Mouse (Mus musculus): ENCODE data around the gene Tfap2d. TPM values are rescaled to one million over a fixed set of nuclear protein-coding genes. Genes with fewer than 3 reads are reported as not detected.

The Tfap2d gene
- total RNA-seq (2021): not detected

DNA sequence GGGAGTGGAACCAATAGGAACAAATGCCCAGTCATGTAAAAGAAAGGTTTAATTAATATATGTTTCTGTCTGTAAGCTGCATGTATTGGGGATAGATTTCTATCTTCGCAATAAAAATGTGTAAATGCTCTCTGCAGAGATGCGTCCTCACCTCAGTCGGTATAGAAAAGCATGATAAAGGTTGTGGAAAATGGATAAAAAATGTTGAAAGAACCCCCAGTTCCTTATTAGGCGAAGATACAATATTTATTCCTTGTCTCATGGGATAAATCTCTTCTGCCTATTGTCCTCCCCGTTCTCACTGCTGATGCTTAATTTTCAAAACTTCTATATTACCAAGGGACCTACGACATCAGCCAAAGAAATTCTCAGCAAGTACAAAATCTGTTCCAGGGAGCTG, at the start of gene Tfap2d:
Gene Tfap2d, plus strand, starts transcription at position 392 of the 400 bp plus-strand sequence.
- no peak for DNase-seq (ENCODE audit: extremely low spot score in 1 of 2, low spot score in 1 of 2)

DNA sequence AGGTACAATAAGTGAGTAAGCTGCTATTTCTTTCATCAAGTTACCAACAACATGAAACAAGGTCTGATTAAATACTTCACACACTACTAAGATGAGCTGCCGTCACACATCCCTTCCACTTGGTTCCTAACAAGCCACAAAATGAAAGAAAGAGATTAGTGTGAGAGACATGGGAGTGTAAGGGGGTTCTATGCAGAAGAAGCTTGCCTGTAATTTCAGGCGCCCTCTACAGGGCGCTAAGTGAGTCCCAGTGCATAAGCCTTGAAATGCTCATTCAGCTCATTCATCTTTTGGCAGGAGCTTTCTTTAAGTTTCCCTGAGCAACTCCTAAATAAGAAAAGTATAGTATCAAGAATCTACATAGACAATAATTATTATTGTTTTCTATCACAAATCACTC, 46.5 kb upstream of the Tfap2d start:
- DNase-seq (ENCODE audit: extremely low spot score in 1 of 2, low spot score in 1 of 2): no peak

DNA sequence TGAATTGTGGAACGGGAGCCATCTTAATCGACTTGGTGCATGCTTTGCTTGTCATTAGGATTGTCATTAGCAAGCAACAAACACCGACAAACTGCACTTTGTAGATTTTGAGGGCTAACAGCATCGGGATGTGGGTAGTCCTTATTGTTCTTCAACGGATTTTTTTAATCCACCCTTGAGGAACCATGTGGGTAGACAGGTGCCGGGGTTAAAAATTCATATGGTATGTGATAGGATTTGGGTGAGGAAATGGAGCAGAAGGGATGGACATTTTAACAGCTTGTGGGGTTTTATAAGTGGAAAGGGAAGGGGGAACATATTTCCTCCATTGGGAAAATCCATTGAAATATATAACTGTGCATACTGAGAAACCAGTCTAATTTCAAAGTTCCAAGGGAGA, 46.0 kb upstream of the Tfap2d start:
- DNase-seq (ENCODE audit: extremely low spot score in 1 of 2, low spot score in 1 of 2): no peak

DNA sequence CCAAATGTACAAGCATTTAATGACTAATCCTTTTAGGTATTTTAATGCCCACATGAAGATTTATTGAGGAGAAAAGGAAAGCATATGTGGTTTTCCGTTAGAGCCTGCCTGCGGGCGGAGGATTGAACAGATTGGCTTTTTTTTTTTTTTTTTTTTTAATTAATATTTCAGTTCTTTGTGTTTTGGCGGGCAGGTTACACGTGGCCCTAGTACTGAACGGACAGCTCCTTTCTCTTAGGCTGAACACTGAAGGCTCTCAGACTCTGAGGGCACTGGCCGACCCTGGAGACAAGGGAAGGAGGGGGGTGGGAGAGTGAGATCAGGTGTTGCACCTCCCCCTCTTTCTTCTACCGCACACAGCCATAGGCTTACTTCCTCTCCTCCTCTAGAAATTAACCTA, 14.7 kb upstream of the Tfap2d start:
- no peak for DNase-seq (ENCODE audit: extremely low spot score in 1 of 2, low spot score in 1 of 2)

DNA sequence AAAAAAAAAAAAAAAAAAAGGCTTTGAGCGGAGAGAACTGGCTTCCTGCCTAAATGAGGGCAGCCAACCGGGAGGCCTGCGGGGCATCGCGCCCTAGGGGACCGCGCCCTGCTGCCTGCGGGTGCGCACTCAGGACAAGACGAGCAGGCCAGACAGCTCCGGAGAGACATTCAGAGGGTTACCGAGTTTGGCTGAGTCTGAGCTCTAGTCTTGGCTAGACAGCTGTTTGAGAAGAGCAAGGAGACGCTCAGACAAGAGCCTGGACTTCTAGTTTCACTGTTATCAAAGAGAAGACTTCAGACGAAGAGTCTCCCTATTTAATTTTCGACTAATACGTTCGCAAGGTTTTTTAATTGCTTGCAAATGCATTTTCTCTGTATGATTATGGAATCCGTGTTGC, 5.9 kb upstream of the Tfap2d start:
- DNase-seq (ENCODE audit: extremely low spot score in 1 of 2, low spot score in 1 of 2): no peak

DNA sequence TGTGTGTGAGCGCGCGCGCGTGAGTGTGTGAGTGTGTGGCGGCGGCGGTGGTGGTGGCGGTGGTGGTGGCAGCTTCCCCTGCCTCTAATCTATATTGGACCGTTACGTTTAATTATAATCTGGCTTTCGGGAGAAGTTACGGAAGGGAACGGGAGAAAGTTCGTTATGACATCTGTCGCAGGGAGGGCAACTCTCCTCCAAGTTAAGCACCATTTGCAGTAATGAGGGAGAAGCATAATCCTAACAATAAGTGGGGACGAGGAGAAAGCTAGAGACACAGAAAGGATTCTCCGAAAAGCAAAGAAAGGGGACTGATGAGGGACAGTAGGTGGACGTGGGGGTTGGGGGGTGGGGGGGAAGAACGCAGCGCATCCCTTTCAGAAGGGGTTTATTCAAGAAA, 494 bp downstream of the Tfap2d start:
- DNase-seq (ENCODE audit: extremely low spot score in 1 of 2, low spot score in 1 of 2): no peak

DNA sequence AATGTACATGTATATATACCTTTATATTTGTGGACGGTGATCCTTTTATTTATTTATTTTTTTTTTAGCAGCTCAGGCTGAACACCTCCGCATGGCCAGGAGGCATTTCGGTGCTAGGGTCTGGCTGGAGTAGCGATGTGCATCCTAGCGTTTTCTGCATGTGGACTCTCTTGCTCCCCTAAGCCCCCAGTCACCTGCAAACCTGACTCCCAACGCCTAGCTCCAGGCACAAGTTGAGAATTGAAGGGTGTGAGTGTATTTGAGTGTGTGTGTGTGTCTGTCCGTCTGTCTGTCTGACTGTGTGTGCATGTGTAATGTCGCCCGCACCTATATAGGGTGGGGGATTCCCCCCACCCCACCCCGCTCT, 937 bp downstream of the Tfap2d start:
- DNase-seq (ENCODE audit: extremely low spot score in 1 of 2, low spot score in 1 of 2): no peak

DNA sequence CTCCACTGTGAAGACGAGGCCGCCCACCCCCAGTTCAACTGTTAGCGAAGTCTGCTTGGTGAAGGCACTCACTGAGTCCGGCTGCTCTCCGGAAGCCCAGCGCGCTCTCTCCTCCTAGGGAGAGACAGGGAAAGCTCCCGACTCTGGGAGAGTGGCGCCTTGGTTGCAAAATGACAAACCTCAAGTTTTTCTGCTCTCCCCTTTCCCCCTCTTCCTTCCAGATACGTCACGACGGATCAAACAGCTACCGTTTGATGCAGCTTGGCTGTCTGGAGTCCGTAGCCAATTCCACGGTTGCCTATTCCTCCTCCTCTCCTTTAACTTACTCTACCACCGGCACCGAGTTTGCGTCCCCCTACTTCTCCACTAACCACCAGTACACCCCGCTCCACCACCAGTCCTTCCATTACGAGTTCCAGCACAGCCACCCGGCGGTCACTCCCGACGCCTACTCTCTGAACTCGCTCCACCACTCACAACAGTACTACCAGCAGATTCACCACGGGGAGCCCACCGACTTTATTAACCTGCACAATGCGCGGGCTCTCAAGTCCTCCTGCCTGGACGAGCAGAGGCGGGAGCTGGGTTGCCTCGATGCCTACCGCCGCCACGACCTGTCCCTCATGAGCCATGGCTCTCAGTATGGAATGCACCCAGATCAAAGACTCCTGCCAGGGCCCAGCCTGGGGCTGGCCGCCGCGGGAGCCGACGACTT, 1.5 kb downstream of the Tfap2d start:
- no peak for DNase-seq (ENCODE audit: extremely low spot score in 1 of 2, low spot score in 1 of 2)

DNA sequence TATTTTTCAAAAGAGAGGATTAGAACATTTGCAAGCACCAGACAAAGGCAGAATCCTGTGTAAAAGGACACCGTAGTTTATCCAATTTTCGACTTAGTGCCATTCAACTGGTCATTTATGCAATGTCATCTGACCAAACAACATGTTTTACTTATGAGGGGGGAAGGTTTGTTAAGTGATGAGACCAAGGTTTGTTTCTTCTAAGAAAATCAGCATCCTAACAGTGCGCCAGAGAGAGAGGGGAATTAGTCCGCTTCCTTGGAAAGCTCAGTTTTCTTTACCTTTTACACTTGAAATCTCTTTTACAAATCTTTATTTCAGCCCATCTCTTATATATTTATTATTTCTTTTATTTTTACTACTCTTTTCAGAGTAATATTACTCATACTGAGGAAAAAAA, 3.6 kb downstream of the Tfap2d start:
- no peak for DNase-seq (ENCODE audit: extremely low spot score in 1 of 2, low spot score in 1 of 2)

DNA sequence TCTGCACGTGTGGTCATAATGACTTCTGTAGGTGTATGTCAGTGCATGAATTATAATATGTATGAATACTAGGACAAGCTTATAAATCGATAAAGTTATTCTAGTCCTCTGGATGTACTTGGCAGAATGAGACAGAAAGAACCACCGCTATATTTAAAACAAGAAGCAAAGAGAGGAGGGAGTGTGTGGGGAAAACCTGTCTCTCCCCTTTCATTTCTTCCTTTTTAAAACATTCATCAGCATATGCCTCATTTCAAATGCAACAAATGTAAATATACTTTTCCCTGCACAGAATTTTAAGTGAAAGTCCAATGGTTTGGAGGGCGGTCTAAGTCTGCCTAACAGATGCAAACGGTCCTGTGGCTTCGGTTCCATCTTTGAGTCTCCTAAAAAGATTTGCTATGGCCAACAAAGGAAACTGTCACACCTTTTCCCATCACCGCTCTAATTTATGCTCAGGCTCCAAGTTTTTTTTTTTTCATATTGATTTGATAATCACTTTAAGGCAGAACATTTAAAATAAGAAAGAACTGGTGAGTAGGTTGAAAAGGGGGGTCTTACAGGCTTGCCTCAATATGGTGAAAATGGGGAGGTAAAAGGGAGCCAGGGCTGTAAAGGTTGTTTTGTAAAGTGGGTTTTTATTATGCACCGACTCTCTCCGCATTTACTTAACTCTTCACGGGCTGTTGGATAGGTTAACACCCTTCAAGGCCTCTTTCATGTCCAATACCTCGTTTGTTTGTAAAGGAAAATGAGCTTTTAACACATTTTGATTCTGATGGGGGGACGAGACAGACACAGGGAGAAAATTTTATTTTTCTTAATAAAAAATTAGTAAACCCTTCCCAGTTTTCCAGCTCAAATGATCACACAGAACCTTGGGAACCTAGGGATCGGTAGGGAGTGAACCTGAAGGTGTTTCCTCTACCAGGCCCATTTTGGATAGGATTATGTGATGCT, 4.3 kb downstream of the Tfap2d start:
- no peak for DNase-seq (ENCODE audit: extremely low spot score in 1 of 2, low spot score in 1 of 2)

DNA sequence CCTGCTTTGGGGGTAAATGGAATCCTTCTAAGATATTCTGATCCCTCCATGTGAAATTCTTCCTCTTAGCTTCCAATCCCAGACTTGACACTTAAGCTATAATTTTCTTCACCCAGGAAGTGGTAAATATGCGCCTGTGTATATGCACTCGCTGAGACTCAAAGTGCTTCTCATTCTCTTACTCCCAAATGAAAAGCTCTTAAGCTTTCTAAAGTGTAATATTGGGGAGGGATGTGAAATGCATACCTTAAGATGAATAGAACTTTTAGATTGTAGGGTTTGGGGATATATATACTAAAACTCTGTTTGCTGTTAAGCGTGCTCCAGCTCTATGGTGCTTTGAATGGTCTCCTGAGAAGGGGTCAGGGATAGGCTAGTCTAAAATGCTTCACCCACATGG, 5.0 kb downstream of the Tfap2d start:
- no peak for DNase-seq (ENCODE audit: extremely low spot score in 1 of 2, low spot score in 1 of 2)

DNA sequence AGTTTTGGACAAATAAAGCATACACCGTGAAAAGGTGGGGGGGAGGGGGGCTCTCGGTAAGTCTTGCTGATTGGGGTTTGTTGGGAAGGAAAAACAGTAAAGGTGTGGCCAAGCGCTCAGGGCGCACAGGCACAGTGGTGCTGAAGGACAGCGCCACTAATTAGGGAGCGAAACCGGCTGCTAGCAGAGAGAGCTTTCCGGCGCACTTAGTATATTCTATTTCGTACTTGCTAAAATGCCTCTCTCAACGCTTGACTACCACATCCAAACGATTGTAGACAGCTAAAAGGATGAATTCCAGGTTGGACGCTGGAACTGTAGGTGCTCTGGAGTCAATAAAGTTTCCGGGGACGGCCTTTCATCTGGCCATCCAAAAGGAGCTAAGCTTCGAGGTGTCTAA, 6.9 kb downstream of the Tfap2d start:
- DNase-seq (ENCODE audit: extremely low spot score in 1 of 2, low spot score in 1 of 2): no peak

DNA sequence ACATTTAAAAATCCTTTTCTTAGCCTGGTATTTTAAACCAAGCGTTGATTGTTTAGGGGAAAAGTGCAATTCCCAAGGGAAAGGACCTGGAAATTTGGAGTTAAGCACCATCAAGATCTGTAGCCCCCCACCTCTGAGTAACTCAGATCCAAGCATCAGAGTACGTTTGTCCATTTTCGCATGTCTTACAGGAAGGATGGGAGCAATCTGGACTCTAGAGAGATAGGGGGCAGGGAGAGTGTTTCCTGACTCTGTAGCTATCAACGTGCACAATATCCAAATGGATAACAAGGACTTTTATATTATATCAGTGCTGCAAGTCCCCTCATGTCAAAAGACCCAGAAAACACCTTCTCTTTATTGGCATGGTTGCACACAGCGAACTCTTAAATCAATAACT, 7.4 kb downstream of the Tfap2d start:
- no peak for DNase-seq (ENCODE audit: extremely low spot score in 1 of 2, low spot score in 1 of 2)

DNA sequence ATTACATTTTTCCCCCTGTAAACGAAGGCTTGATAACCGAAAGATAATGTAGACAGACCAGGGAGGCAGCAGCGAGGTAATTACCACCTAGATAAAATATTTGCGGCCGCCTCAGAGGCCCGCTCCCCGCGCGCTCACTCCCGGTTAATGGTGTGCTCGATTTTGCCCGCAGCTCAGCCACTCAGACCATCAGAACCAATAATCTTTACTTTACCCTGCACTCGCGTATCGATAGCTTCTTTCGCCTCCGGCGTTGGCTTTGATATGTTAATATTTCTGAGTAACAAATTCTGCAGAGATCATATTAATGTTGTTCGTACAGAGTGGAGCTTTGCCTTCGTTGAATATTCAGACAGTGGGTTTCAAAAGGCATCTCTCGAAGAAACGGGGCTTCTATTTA, 8.2 kb downstream of the Tfap2d start:
- no peak for DNase-seq (ENCODE audit: extremely low spot score in 1 of 2, low spot score in 1 of 2)

DNA sequence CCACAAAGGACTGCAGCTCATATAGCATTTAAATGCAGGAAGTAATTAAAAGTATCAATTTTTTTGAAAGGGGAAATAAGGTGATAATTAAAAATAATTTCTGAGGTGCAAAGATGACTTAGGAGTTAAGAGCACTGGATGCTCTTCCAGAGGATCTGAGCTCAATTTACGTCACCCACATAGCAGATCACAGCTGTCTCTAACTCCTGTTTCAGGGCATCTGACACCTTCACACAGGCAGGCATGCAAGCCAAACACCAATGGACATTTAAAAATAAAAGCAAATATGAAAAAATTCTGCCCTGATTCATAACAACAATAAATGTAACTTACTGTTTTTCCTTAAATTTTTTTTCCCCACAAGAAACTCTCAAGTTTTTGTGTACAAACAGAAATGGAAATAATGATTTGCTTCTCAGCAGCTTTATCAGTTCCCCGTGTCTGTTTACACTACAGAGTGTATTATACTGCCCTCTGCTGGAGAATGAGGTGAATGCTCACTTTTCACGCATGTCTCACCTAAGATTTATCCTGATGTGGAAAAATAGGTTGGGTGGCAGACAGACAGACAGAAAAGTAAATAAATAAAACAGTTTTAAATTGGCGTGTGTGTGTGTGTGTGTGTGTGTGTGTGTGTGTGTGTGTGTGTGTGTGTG, 76.0 kb downstream of the Tfap2d start:
- DNase-seq (ENCODE audit: extremely low spot score in 1 of 2, low spot score in 1 of 2): peak in 1 of 2 experiments; percentile 3

DNA sequence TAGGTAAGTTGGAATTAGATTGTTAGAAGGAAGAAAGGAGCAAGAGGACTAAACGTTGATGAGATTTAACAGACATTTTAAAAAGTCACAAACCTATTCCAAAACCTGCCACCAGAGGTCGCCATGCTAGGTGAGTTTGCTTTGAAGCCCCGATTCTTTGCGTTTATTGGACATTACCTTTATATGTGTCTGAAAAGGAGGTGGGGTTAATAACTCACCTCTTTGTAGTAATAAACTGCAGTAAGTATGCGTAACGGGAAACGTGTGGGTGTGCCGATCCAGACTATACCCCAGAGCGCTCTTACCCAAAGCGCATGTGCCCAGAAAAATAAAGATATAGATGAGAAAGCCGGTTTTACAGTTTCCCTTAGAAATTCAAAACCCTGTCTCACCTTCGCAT, 102.8 kb downstream of the Tfap2d start:
- DNase-seq (ENCODE audit: extremely low spot score in 1 of 2, low spot score in 1 of 2): peak in 1 of 2 experiments; percentile 72

DNA sequence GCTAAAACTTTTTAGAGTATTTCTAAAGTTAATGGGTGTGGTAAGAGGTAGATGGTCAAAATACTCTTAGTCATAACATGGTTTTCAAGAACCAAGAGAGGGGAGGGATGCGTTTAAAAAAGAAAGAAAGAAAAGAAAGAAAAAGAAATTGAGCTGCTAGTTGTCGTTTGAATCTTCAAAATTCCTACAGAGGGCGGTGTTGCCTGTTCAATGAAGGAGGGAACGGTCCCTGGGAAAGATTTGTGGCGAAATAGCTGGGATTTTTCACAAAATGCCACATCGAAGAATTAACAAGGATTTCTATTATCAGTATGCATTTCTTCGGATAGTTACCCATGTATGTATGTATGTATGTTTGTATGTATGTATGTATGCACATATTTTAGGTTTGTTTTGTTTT, 103.4 kb downstream of the Tfap2d start:
- DNase-seq (ENCODE audit: extremely low spot score in 1 of 2, low spot score in 1 of 2): no peak

DNA sequence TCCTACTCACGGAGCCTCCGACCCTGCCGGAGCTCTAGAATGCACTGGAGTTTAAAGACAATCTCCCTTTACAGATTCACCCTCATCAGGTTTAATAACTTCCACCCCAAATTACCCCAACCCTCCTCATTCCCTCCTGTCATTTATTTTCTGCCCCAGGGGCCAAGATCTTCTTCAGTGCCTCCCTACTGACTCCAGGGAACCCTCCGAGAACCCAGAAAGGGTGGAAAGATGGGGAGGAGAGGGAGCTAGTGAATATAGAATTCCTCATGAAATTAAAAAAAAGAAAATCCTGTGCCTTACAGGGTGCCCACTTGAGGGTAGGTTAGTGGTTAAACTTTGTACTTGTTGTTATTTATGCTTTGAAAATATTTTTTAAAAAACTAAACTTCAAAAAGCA, 104.8 kb downstream of the Tfap2d start:
- no peak for DNase-seq (ENCODE audit: extremely low spot score in 1 of 2, low spot score in 1 of 2)

DNA sequence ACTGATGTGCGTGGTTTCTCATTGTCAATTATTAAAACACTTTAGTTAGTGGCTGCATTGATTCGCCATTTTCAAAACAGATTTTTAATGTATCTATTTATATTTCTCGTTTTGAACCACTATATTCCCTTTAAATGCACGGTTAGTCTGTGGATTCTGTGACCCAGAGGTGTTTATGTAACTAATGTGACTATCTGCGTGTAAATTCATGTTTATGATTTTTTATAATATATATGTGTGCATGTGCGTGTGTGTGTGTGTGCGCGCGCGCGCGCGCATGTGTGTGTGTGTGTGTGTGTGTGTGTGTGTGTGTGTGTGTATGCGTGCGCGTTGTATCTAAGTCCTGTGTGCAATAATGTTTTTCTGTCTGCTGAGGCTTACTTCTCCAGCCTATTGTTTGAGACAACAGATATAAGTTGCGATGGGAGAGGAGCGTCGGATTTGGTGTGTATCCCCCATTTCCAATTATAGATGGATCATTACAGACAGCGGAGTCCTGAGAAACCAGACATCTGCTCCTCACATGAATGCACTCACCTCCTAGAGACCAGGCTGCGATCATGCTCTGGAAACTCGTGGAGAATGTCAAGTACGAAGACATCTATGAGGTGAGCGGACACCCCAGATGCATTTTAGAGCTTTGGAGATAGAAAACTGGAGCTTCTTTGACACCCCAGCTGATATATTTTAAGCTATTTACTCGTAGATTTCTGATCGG, 106.0 kb downstream of the Tfap2d start, which contains the start of gene Tfap2b:
Gene Tfap2b, plus strand, starts transcription at position 274 of the 718 bp plus-strand sequence.
- DNase-seq (ENCODE audit: extremely low spot score in 1 of 2, low spot score in 1 of 2): no peak

DNA sequence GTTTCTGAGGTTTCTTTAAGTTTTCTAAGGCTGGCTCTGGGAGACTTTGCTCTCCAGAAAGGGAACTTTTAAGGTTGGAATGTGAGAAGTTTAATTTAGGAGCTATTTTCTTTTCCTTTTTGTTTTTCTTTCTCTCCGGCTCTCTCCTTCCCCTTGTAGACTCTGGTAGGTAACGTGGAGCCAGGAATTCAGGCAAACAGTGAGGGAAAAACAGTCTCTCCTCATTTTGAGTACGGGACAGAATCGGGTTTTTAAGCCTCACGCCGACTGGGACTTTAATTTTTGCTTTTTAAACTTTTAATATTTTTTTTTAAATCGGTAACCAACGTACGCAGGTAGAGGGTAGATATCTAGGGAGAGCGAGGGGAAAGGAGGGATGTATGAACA, 106.5 kb downstream of the Tfap2d start:
- no peak for DNase-seq (ENCODE audit: extremely low spot score in 1 of 2, low spot score in 1 of 2)

DNA sequence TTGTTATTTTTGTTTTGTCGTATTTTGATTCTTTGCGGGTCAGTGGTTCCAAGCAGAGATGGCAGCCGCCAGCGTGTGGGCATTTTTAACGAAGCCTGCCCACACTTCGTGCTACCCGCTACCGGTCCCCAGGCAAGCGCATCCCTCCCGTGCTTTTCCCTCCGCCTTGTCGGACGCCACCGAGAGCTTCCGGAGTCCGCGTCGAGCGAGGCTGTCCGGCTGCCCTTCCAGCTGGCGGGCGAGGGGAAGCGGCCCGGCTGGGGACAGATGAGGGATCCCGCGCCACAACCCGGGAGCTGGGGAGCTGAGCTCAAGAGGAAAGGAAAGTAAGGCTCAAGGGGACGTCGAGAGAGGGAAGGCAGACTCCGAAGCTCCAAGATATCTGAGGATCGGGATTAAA, 107.0 kb downstream of the Tfap2d start:
- no peak for DNase-seq (ENCODE audit: extremely low spot score in 1 of 2, low spot score in 1 of 2)
